Mouse (Mus musculus): ENCODE results near the gene Sfxn2. TPM values are rescaled to one million over a fixed set of nuclear protein-coding genes. Genes with fewer than 3 reads are reported as not detected.
A peak's percentile ranks its signal among the peaks of the same experiment; 100 is the strongest.

Sfxn2 gene
- polyA plus RNA-seq, 1 experiment from 2014 or later = 9.7 TPM

GRCm38 (mm10) chr19:46529601-46530448 is 43.3 kb upstream of the Sfxn2 start:
- Histone ChIP-seq H3K4me2 (ENCODE audit: low read length) (peak overlapping the region; percentile 61), H3K4me3 (ENCODE audit: low read depth, low read length) (no peak overlapping the region), H3K9me3 (replicated peaks; ENCODE audit: control insufficient read depth, low read length, poor library complexity, severe bottlenecking) (no peaks in the 10 kb centered on the region), H3K4me1 (ENCODE audit: control insufficient read depth, insufficient read depth, low read length) (peaks cover 80% of the 10 kb centered on the region), H3K9ac (ENCODE audit: low read depth, low read length) (peak overlapping the region; percentile 25), H3K27ac (ENCODE audit: low read length) (peak overlapping the region; percentile 93), H3K36me3 (ENCODE audit: control insufficient read depth, insufficient read depth, low read length) (no peaks in the 10 kb centered on the region), H3K27me3 (ENCODE audit: control insufficient read depth, insufficient read depth, low read depth, low read length) (no peaks in the 10 kb centered on the region)
- peak; percentile 19; the same call in 1 of the 2 replicates for ATAC-seq
- 4% methylated on average over 13 of the region's 13 CpGs for WGBS

- no peak for ATAC-seq
Measured at GRCm38 (mm10) chr19:46530449-46530990, 42.6 kb upstream of the Sfxn2 start.

GRCm38 (mm10) chr19:46531071-46532030 is 41.8 kb upstream of the Sfxn2 start:
- WGBS = 6% methylated on average over 16 of the region's 16 CpGs
- 0 out of 2 replicates have a peak overlapping the region, but pooled peaks have one; percentile 9 for H3K4me2 ChIP-seq (ENCODE audit: low read length)
- H3K4me1 ChIP-seq (ENCODE audit: control insufficient read depth, insufficient read depth, low read length) = peaks cover 68% of the 10 kb centered on the region
- no peak overlapping the region for H3K4me3 ChIP-seq (ENCODE audit: low read depth, low read length)
- H3K27ac ChIP-seq (ENCODE audit: low read length) = peak overlapping the region; percentile 93
- H3K36me3 ChIP-seq (ENCODE audit: control insufficient read depth, insufficient read depth, low read length) = no peaks in the 10 kb centered on the region
- ATAC-seq = no peak
- no peaks in the 10 kb centered on the region for H3K9me3 ChIP-seq (replicated peaks; ENCODE audit: control insufficient read depth, low read length, poor library complexity, severe bottlenecking)
- peak overlapping the region; percentile 5; the same call in 1 of the 2 replicates for H3K9ac ChIP-seq (ENCODE audit: low read depth, low read length)
- no peaks in the 10 kb centered on the region for H3K27me3 ChIP-seq (ENCODE audit: control insufficient read depth, insufficient read depth, low read depth, low read length)

More at GRCm38 (mm10) chr19:46530449-46530990, 42.6 kb upstream of the Sfxn2 start:
- Histone ChIP-seq H3K4me3 (ENCODE audit: low read depth, low read length) (no peak overlapping the region), H3K9ac (ENCODE audit: low read depth, low read length) (peak overlapping the region; percentile 2; the same call in 1 of the 2 replicates), H3K4me2 (ENCODE audit: low read length) (no peak overlapping the region), H3K9me3 (replicated peaks; ENCODE audit: control insufficient read depth, low read length, poor library complexity, severe bottlenecking) (no peaks in the 10 kb centered on the region), H3K36me3 (ENCODE audit: control insufficient read depth, insufficient read depth, low read length) (no peaks in the 10 kb centered on the region), H3K4me1 (ENCODE audit: control insufficient read depth, insufficient read depth, low read length) (peaks cover 77% of the 10 kb centered on the region), H3K27ac (ENCODE audit: low read length) (peak overlapping the region; percentile 93), H3K27me3 (ENCODE audit: control insufficient read depth, insufficient read depth, low read depth, low read length) (no peaks in the 10 kb centered on the region)
- WGBS = 7% methylated on average over 8 of the region's 8 CpGs

- 9% methylated on average over 10 of the region's 10 CpGs for WGBS
- Histone ChIP-seq H3K4me1 (ENCODE audit: control insufficient read depth, insufficient read depth, low read length) (peaks cover 67% of the 10 kb centered on the region), H3K9ac (ENCODE audit: low read depth, low read length) (peak overlapping the region; percentile 41; the same call in 1 of the 2 replicates)
Measured at GRCm38 (mm10) chr19:46532031-46532688, 41.0 kb upstream of the Sfxn2 start.

DNA sequence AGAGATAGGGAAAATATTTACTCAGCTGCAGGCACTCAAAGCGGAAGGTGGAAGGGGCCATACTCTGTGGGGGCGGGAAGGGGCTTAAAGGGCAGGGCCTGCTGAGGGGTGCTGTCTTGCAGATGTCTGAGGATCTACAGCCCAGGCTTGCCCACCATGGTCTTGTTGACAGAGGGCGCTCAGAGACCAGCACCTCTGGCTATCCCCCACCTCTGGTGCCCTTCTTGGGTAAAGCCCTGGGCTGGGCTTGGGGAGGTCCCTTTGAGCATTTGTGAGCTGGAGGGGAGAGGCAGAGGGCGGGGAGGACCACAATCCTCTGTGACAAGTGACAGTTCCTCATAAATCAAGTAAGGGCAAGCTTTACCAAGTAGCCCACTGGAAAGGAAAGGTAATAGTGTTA is 40.1 kb upstream of the Sfxn2 start:
- Histone ChIP-seq H3K4me3 (ENCODE audit: low read depth, low read length) (no peak overlapping the region), H3K27me3 (ENCODE audit: control insufficient read depth, insufficient read depth, low read depth, low read length) (no peaks in the 10 kb centered on the region), H3K4me2 (ENCODE audit: low read length) (no peak overlapping the region), H3K4me1 (ENCODE audit: control insufficient read depth, insufficient read depth, low read length) (peaks cover 58% of the 10 kb centered on the region), H3K9ac (ENCODE audit: low read depth, low read length) (0 out of 2 replicates have a peak overlapping the region, but pooled peaks have one; percentile 17), H3K36me3 (ENCODE audit: control insufficient read depth, insufficient read depth, low read length) (no peaks in the 10 kb centered on the region), H3K9me3 (replicated peaks; ENCODE audit: control insufficient read depth, low read length, poor library complexity, severe bottlenecking) (no peaks in the 10 kb centered on the region), H3K27ac (ENCODE audit: low read length) (peak overlapping the region; percentile 68)
- no peak for ATAC-seq
- 51% methylated on average over 4 of the region's 4 CpGs for WGBS

More at GRCm38 (mm10) chr19:46532031-46532688, 41.0 kb upstream of the Sfxn2 start:
- Histone ChIP-seq H3K4me3 (ENCODE audit: low read depth, low read length) (no peak overlapping the region), H3K9me3 (replicated peaks; ENCODE audit: control insufficient read depth, low read length, poor library complexity, severe bottlenecking) (no peaks in the 10 kb centered on the region), H3K27ac (ENCODE audit: low read length) (peak overlapping the region; percentile 68), H3K4me2 (ENCODE audit: low read length) (no peak overlapping the region), H3K36me3 (ENCODE audit: control insufficient read depth, insufficient read depth, low read length) (no peaks in the 10 kb centered on the region), H3K27me3 (ENCODE audit: control insufficient read depth, insufficient read depth, low read depth, low read length) (no peaks in the 10 kb centered on the region)
- ATAC-seq = no peak

GRCm38 (mm10) chr19:46533525-46533924 is 39.6 kb upstream of the Sfxn2 start:
- Histone ChIP-seq H3K27me3 (ENCODE audit: control insufficient read depth, insufficient read depth, low read depth, low read length) (no peaks in the 10 kb centered on the region), H3K9me3 (replicated peaks; ENCODE audit: control insufficient read depth, low read length, poor library complexity, severe bottlenecking) (no peaks in the 10 kb centered on the region), H3K27ac (ENCODE audit: low read length) (peak overlapping the region; percentile 68), H3K36me3 (ENCODE audit: control insufficient read depth, insufficient read depth, low read length) (no peaks in the 10 kb centered on the region), H3K4me3 (ENCODE audit: low read depth, low read length) (no peak overlapping the region), H3K9ac (ENCODE audit: low read depth, low read length) (peak overlapping the region; percentile 40), H3K4me2 (ENCODE audit: low read length) (no peak overlapping the region), H3K4me1 (ENCODE audit: control insufficient read depth, insufficient read depth, low read length) (peaks cover 53% of the 10 kb centered on the region)
- WGBS = 61% methylated on average over 5 of the region's 5 CpGs
- no peak for ATAC-seq

DNA sequence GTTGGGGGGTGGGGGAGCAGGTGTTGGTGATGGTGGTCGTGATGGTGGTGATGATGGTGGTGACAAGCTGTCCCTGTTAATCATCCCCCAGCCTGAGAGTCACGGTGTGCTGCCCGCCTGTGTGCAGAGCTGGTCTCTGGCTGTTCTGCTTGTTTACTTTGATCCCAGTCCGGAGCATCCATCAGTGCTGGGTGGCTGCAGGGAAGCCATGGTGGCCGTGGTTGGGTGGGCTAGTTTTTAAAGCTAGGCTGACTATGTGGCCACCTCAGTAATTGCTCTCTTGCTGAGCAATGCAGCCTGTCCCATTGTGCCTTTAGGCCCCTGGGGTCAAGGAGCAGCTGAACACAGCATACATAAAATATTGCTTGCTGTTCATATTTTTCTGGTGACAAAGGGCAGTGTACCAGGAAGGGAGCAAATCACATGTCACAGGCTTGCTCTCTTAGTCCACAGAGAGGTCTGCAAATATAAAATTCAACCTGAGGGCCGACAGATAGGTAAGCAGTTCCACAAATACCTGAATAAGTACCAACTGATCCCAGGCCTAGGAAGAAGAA is 38.5 kb upstream of the Sfxn2 start:
- Histone ChIP-seq H3K9ac (ENCODE audit: low read depth, low read length) (no peak overlapping the region), H3K4me3 (ENCODE audit: low read depth, low read length) (no peak overlapping the region), H3K27me3 (ENCODE audit: control insufficient read depth, insufficient read depth, low read depth, low read length) (no peaks in the 10 kb centered on the region), H3K4me1 (ENCODE audit: control insufficient read depth, insufficient read depth, low read length) (peaks cover 42% of the 10 kb centered on the region), H3K4me2 (ENCODE audit: low read length) (no peak overlapping the region), H3K36me3 (ENCODE audit: control insufficient read depth, insufficient read depth, low read length) (no peaks in the 10 kb centered on the region), H3K27ac (ENCODE audit: low read length) (no peak overlapping the region), H3K9me3 (replicated peaks; ENCODE audit: control insufficient read depth, low read length, poor library complexity, severe bottlenecking) (no peaks in the 10 kb centered on the region)
- no peak for ATAC-seq
- 39% methylated on average over 6 of the region's 6 CpGs for WGBS

- no peak overlapping the region for H3K27ac ChIP-seq (ENCODE audit: low read length)
- no peak for ATAC-seq
- 86% methylated on average over 9 of the region's 9 CpGs for WGBS
- H3K36me3 ChIP-seq (ENCODE audit: control insufficient read depth, insufficient read depth, low read length) = peaks cover 15% of the 10 kb centered on the region
- H3K4me2 ChIP-seq (ENCODE audit: low read length) = no peak overlapping the region
- no peak overlapping the region for H3K4me3 ChIP-seq (ENCODE audit: low read depth, low read length)
- no peaks in the 10 kb centered on the region for H3K27me3 ChIP-seq (ENCODE audit: control insufficient read depth, insufficient read depth, low read depth, low read length)
- H3K9me3 ChIP-seq (replicated peaks; ENCODE audit: control insufficient read depth, low read length, poor library complexity, severe bottlenecking) = no peaks in the 10 kb centered on the region
- no peak overlapping the region for H3K9ac ChIP-seq (ENCODE audit: low read depth, low read length)
- peaks cover 15% of the 10 kb centered on the region for H3K4me1 ChIP-seq (ENCODE audit: control insufficient read depth, insufficient read depth, low read length)
Measured at GRCm38 (mm10) chr19:46537357-46537756, 35.8 kb upstream of the Sfxn2 start.

All from midbrain, embryonic 16.5 days (tissue).